In the genomic region with DNA sequence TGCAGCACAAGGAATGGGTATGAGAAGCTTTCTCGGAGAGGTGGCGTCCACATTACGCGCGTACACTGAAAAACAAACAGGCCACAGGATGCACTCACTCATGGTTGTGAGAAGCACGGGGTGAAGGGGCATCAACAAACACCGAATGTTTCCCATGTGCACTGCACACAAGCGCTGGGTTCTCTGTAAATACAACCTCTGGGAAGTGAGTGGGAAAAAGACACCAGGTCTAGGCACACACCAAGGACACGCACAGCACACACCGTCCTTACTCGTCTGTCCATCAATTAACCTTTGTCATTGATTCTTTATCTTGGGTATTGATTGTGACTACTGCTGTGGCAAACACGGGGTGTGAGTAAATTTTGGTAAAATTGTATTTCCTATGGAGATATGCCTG, we compare ENCODE assay signal across 36 mouse cellular contexts.
"Had no signal": no experiment of that assay in that cellular context is flagged by ENCODE, and none has a peak within 500 bp of the region (broad histone marks: within the 10 kb centered on the region; RNA-seq: fewer than 3 reads in every experiment).

No protein-coding gene starts in this region.

- H3K27me3 ChIP-seq: heart, embryonic 12.5 days; heart, embryonic 13.5 days; heart, embryonic 15.5 days; hindbrain, embryonic 12.5 days; hindbrain, embryonic 13.5 days; hindbrain, embryonic 15.5 days; intestine, embryonic 15.5 days; kidney, embryonic 15.5 days had no signal

- H3K4me3 ChIP-seq: heart, adult 2 months; heart, embryonic 10.5 days; heart, embryonic 12.5 days; heart, embryonic 13.5 days; heart, embryonic 15.5 days; hindbrain, embryonic 10.5 days; hindbrain, embryonic 12.5 days; hindbrain, embryonic 13.5 days; hindbrain, embryonic 15.5 days; intestine, embryonic 15.5 days; kidney, embryonic 15.5 days; layer of hippocampus, adult 2 months had no signal

- H3K4me1 ChIP-seq: heart, embryonic 15.5 days; hindbrain, embryonic 10.5 days; hindbrain, embryonic 12.5 days; intestine, embryonic 15.5 days; kidney, embryonic 15.5 days had no signal

- H3K36me3 ChIP-seq: heart, embryonic 10.5 days; heart, embryonic 15.5 days; hindbrain, embryonic 12.5 days; hindbrain, embryonic 13.5 days; hindbrain, embryonic 15.5 days; intestine, embryonic 15.5 days had no signal

- DNase-seq: heart, adult 18-20 months; heart, adult 2 months; heart, postnatal 10 days; heart, postnatal 14 days; heart, postnatal 36 days; heart, postnatal 4 days; kidney, adult 11 months; kidney, adult 18-20 months; kidney, adult 2 months; kidney, adult 8-10 months; kidney, adult 9 months; kidney, postnatal 10 days; kidney, postnatal 14 days; kidney, postnatal 25 days; kidney, postnatal 36 days; kidney, postnatal 4 days; layer of hippocampus, adult 9-11 months had no signal

- H3K9ac ChIP-seq: heart, embryonic 12.5 days; heart, embryonic 13.5 days; heart, embryonic 15.5 days; hindbrain, embryonic 12.5 days; hindbrain, embryonic 13.5 days; hindbrain, embryonic 14.5 days; hindbrain, embryonic 15.5 days; intestine, embryonic 15.5 days; kidney, embryonic 15.5 days had no signal

- H3K27ac ChIP-seq: heart, adult 2 months; heart, embryonic 10.5 days; heart, embryonic 13.5 days; heart, embryonic 15.5 days; hindbrain, embryonic 10.5 days; hindbrain, embryonic 12.5 days; hindbrain, embryonic 13.5 days; hindbrain, embryonic 14.5 days; hindbrain, embryonic 15.5 days; hindbrain, postnatal 0 days; intestine, embryonic 15.5 days; kidney, embryonic 15.5 days; kidney, postnatal 0 days; layer of hippocampus, adult 2 months had no signal

- H3K4me2 ChIP-seq: heart, embryonic 11.5 days; heart, embryonic 12.5 days; heart, embryonic 13.5 days; heart, embryonic 15.5 days; hindbrain, embryonic 12.5 days; hindbrain, embryonic 13.5 days; hindbrain, embryonic 14.5 days; hindbrain, embryonic 15.5 days; intestine, embryonic 15.5 days; kidney, embryonic 15.5 days had no signal

- H3K9me3 ChIP-seq: heart, embryonic 10.5 days; heart, embryonic 12.5 days; heart, embryonic 13.5 days; heart, embryonic 15.5 days; hindbrain, embryonic 10.5 days; hindbrain, embryonic 12.5 days; hindbrain, embryonic 13.5 days; hindbrain, embryonic 15.5 days; intestine, embryonic 15.5 days; kidney, embryonic 15.5 days had no signal

- ATAC-seq: hindbrain, embryonic 16.5 days; hindbrain, postnatal 0 days; inflammation-experienced regulatory T-cells, adult 6 months; intestine, embryonic 15.5 days; intestine, embryonic 16.5 days; intestine, postnatal 0 days had no signal
